Mouse (Mus musculus): ENCODE data around the gene Rnf126.
A peak's percentile ranks its signal among the peaks of the same experiment; 100 is the strongest.

Gene Rnf126

DNA sequence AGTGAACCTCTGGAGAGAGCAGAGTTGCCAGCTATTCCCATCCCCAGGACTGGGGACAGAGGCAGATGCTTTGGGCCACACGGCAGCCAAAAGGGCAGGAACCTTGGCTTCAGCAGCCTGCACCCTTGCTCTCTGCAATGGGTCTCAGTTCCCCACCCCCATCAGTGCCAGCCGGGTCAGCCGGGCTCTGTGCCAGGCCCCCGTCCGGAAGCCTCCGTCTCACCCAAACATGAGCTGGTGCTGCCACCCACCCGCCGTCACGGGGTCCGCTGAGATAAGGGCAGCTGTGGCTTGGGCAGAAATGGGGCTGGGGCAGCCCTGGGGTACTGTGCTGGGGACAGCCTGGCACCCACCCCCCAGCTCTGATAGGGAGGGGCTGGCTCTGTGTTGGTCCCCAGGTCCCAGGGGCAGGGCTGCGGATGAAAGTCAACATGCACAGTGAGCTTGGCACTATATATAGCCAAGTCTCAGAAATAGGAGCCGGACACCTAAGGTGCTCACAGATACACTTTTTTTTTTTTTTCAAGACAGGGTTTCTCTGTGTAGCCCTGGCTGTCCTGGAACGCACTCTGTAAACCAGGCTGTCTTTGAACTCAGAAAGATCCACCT is 37.3 kb downstream of the Rnf126 start:
- DNase-seq (ENCODE audit: low spot score) = no peak

DNA sequence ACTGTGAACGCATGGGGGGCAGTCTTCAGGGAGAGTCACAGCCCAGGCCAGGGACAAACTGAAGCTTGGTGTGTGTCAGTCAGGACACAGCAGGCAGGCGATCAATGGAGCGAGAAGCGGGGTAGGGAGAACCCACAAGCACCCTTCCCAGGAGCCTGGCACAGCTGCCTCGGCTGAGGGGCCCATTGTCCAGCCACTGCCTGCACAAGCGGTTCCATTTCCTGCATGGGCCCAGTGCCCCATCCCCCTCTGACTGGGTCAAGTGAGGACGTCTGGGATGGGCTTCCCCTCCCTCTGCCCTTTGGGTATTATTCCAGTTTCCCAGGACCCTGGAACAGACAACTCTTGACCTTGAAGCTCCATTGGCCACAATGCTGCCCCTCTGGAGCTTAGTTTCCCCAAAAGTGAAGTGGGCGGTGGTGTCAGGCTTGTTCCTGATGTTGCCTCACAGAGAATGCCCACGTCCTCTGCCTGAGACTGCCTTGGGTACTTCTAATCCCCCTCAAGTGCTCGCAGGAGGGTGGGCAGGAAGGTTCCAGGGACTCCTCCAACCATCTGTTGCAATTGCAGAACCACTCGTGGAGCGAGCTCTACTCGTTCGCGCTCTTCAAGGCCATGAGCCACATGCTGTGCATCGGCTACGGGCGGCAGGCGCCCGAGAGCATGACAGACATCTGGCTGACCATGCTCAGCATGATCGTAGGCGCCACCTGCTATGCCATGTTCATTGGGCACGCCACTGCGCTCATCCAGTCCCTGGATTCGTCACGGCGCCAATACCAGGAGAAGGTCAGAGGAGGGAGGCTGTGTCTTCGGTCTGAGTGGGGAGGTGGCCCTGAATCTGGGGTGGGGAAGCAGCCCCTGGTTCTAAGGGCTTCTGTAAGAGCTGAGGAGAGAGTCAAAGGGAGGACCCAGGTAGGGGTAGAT is 38.2 kb downstream of the Rnf126 start:
- DNase-seq (ENCODE audit: low spot score) = no peak

DNA sequence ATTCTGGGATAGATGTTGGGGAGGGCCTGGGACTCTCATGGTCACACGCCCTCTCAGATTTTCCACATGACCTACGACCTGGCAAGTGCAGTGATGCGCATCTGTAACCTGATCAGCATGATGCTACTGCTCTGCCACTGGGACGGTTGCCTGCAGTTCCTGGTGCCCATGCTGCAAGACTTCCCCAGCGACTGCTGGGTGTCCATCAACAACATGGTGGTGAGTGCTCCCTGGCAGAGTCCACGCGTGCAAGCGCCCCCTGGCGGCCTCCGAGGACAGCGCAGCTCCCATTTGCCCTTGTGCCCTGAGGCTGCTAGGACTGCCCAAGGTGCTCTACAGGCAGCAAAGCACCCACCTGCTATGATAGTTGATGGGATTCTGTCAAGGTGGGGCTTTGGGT is 40.7 kb downstream of the Rnf126 start:
- no peak for DNase-seq (ENCODE audit: low spot score)

DNA sequence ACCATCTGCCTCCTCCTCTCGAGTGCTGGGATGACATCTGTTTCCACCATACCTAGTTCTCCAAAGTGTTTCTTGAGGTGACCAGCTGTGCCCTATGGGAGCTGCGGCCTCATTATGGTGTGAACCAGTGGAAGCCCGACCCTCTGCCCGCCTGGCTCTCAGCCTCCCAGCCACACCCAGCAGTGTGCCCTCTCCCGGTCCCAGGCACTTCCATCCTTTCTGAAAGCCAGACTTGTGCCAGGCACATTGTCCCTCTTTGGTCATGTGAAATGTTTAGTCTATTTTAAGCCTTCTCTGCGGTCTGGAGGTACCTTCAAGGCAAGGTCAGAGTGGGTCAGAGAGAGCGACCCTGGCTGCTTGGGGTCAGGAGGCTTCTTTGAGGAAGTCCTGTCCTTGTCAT is 43.1 kb downstream of the Rnf126 start:
- no peak for DNase-seq (ENCODE audit: low spot score)

DNA sequence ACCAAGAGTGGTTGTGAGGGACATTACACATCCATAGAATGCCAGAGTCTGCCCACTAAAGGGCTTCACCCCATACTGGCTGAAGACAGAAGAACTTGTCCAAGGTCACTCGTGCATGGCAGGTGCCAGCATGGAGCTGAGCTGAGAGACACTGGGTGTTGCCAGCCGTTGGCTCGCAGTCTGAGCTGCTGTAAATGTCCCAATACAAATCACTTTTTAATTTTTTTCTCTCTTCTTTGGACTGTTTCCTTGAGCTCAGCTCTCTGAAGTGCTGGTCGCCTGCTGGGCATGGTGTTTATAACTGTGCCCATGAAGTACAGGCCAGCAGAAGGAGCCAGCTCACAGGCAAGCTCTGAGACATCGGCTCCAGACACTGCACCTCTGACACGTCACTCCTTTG is 43.7 kb downstream of the Rnf126 start:
- DNase-seq (ENCODE audit: low spot score) = no peak

DNA sequence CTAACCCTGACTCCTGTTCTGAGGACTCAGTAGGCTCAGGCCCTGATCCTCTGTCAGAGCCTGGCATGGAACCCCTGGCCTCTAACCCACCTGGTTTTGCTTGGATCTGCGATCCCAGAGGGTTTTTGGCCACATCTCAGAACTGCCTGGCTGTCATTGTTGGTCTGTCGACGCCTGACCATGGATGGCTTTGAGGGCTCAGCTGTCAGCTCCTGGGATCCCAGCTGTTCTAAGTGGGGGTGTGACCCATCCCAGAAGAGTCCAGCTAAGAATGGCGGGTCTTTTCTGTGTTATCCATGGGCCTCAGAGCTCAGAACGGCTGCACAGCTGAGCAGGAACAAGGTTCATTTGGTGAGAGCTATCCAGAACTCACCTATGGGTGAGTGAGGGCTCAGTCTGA is 45.7 kb downstream of the Rnf126 start:
- no peak for DNase-seq (ENCODE audit: low spot score)

DNA sequence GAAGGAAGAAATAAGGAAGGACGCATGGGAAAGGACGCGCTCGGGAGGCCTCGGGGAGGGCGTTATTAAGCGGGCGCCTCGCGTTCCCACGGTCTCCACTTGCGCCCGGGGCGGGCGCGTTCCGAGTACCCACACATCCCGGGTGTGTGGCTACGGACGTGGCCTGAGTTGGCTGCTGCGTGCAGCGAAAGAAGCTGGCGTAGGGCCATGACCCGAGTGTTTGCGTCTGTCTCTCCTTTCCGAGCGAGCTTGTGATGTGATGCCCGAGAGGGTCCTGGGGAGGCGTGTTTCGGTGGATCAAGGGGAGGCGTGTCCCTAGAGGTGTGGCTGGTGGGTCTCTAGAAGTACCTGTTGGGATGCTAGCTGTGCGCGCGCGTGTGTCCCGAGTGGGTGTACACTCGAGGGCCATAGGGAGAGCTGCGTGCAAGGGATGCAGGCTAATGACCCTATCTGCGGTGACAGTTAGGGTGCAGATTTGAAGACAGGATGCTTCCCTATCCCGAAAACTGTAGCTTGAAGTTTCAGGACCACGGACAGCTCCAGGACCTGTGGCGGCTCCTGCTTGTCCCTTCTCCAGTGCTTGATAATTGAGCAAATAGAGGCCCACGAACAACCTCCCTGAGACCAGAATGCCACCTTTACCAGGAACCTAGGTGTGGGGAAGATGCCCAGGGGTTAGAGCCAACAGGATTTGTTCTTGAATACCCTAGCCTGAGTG is 49.0 kb downstream of the Rnf126 start:
- DNase-seq (ENCODE audit: low spot score) = no peak

DNA sequence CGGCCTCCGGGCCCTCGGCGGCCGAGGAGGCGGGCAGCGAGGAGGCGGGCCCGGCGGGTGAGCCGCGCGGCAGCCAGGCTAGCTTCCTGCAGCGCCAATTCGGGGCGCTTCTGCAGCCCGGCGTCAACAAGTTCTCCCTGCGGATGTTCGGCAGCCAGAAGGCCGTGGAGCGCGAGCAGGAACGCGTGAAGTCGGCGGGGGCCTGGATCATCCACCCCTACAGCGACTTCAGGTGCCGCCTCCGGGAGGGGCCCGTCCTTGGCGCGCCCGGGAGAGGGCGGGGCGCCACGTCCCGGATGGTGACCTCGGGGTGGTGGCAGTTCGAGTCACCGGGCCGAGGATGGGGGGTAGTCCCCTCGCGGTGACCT is 49.8 kb downstream of the Rnf126 start:
- DNase-seq (ENCODE audit: low spot score) = no peak

DNA sequence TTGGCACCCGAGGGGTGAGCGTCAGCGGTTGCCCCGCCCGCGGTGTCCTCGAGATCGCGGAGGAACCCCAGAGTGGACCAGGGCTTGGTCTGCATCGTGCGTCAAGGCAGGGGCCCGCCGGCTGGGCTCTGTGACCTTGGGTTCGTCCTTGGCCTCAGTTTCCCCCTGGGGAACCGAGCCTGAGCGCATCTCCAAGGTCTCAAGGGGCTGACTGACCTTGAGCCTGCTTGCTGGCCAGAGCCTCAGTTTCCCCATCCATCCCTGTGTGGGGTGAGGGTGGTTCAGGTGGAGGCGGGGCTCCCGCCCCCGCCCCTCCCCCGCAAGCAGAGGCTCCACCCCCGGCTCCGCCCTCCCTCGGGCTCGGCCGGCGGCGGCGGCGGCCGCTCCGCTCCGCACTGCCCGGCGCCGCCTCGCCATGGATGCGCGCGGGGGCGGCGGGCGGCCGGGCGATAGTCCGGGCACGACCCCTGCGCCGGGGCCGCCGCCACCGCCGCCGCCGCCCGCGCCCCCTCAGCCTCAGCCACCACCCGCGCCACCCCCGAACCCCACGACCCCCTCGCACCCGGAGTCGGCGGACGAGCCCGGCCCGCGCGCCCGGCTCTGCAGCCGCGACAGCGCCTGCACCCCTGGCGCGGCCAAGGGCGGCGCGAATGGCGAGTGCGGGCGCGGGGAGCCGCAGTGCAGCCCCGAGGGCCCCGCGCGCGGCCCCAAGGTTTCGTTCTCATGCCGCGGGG is 50.3 kb downstream of the Rnf126 start, which contains the start of gene Hcn2:
TSS of gene Hcn2 (plus strand) at position 381 of the 734 bp plus-strand sequence.
- DNase-seq (ENCODE audit: low spot score) = no peak

DNA sequence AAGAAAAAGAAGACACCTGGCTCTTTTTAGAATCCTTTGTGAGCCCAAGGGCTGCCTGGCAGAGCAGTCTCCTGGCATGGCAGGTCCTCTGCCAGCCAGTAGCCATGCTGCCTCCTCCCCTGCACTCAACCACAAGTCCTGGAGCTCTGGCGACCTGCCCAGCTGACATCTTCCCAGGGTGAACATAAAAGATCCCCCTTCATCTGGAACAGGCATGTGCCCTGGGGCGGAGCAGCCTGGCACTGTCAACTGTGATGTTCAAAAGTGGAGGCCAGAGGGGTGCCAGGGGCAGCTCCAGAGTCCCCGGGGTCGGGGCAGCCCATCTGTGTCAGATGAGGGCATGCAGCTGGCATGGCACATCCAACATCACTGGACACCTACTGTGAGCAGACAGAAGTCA is 51.8 kb downstream of the Rnf126 start:
- DNase-seq (ENCODE audit: low spot score) = no peak

DNA sequence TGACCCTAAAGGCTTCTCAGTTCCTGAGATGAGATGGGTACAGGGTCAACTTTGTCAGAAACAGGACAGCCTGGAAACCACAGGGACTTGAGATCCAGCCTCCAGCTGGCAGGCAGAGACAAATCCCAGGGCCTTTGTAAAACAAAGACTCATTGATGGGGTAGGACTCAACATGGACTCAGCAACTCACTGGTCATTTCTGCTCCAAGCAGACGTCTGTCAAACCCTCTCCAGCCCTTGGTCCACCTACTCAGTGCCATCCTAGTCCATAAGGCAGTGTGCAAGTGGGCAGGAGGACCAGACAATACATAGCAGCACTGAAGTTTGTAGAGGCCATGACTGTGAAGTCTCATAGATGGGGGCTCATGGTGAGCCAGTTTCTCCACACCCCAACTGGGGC is 53.6 kb downstream of the Rnf126 start:
- no peak for DNase-seq (ENCODE audit: low spot score)

DNA sequence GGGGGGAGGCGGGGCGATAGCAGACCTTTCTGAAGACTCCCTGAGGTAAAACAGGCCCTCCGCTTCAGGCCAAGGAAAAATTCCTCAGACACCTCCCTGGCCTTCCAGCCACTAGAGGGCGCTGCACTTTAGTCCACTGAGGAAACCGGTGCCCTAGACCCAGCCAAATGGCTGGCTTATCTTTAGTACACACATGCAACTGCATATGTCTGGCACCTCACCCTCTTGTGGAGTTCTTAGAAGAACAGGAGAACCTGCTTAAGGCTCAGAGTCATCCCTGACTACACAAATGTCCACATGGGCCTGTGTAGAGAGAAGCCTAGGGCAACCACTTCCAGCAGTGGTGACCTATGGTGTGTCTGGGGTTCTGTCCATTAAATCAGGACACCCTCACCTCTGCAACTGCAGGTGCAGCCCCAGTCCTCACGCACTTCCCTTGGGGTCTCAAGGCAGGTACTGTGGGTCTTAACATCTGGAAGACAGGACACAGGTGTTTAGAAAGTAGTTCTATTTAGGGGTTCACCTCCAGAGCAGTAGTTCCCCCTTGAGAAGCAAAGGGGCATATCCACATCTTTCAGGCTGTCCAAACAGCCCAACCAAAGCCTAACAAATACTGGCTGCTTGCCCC is 54.1 kb downstream of the Rnf126 start:
- DNase-seq (ENCODE audit: low spot score) = peak; percentile 72

DNA sequence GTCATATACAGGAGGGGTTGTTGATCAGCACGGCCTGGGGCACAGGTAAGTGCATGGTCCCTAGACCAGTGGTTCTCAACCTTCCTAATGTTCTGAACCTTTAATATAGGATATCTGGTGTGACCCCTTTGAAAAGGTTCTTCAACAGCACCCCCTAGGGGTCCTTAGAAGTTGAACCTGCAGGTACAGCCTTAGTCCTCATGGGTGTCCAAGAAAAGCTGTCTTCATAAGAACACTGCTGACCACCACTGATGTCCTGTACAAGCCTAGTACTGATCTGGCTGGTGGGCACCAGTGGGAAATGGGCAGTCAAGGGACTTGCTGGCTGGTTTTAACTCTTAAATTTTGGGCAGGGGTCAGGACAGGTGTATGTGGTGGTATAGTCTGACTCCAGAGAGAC is 54.7 kb downstream of the Rnf126 start:
- no peak for DNase-seq (ENCODE audit: low spot score)

DNA sequence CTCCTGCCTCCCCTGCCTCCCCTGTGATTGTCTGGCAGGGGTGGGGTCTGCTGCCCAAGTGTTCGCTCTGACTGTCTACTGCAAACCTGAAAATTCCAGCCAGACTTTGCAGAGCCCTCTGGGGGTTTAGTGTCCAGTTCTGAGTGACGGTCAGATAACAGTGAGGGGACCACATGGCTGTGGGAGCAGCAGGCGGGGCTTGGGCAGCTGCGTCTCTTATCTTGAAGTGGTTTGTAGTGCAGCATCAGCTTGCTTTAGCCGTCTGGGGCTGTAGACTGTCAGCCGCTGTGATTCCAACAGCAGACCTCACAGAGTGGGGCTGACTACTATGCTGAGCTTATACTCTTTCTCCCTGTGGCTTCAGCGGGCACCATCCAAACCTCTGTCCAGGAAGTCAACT is 57.4 kb downstream of the Rnf126 start:
- DNase-seq (ENCODE audit: low spot score) = no peak

DNA sequence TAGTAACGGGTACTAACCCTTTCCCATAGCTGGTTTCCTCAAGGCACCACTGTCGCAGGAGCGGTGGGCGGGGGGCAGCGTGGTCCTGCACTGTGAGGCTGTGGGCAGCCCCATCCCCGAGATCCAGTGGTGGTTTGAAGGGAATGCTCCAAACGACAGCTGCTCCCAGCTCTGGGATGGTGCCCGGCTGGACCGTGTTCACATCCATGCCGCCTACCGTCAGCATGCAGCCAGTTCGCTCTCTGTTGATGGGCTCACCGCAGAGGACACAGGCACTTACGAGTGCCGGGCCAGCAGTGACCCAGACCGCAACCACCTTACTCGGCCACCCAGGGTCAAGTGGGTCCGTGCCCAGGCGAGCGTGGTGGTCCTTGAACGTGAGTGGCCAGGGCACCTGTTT is 58.1 kb downstream of the Rnf126 start:
- no peak for DNase-seq (ENCODE audit: low spot score)

Data from layer of hippocampus, adult 9-10 months (tissue).